Mouse (Mus musculus): ENCODE measurements at regions not wholly inside any gene's neighbourhood (a gene's known extent, or its start where the extent isn't known, plus 50 kb on each side); places are given as distances from the start of the nearest gene placed in this dataset.
"Not testable (repeated sequence)": the region's sequence is repeated elsewhere in the genome, so short reads cannot be mapped to it uniquely, and the experiment has no call there.

DNA sequence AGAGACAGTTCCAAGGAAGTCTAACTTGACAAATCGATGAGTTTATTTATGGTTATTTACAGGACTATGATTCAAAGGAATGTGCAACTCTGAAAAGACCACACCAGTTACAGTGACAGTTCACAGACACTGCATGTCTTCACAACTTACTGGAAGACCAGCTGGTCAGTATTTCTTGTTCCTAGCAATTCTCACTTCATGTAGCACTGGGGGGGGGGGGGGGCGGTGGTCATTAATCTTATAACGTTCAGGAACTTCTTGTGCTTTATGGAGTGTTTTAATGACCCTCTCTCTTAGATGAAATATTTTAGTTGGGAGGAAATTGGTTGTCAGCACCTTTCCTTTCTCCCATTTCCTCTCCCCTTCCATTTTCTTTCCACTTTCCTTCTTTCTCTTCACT, 1752.1 kb upstream of the Cntnap5a start:
- DNase-seq (ENCODE audit: low read depth, low spot score), result peak; percentile 5

- no peak for DNase-seq (ENCODE audit: low read depth, low spot score)
Observed at GRCm38 (mm10) chr1:113958016-113958751, 1726.4 kb upstream of the Cntnap5a start.

DNA sequence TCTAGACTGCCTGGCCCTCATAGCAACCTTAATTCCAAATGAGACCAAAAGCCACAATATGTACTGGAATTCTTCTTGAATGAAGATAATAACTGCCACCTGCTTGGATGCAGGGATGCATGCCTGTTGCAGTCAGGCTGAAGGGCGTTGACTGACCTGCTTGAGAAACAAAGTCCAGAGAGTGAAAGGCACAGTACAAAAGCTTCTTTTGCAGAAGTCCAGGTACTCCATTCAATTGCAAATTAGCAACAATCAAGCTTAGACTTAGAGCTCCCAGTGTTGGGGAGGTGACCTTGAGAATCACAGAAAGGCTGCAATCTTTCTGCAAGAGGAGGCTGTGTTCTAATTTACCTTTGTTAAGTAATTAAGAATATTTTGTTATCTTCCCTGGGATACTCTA, 1725.3 kb upstream of the Cntnap5a start:
- not testable (repeated sequence) for DNase-seq (ENCODE audit: low read depth, low spot score)

- not testable (repeated sequence) for DNase-seq (ENCODE audit: low read depth, low spot score)
Observed at GRCm38 (mm10) chr1:113963931-113964330, 1720.6 kb upstream of the Cntnap5a start.

DNA sequence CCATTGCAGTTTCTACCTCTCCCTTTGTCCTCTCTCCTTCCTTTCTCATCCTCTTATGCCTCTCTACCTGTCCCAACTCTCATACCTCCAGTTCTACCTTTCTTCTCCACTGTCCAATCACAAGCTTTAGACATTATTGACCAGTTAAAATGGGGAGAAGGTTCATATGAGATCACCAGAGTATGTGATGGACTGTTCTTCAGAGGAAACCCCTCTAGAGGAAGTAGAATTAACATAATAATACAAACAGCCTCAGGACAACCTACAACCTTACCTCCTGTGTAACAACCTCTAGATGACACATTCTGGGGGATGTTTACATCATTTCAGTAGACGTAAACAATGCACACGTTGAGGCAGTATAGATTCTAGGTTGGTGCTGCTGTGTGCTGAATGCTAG, 1720.1 kb upstream of the Cntnap5a start:
- no peak for DNase-seq (ENCODE audit: low read depth, low spot score)

GRCm38 (mm10) chr1:113970617-113971016, 1713.9 kb upstream of the Cntnap5a start:
- DNase-seq (ENCODE audit: low read depth, low spot score), result no peak

- no peak for DNase-seq (ENCODE audit: low read depth, low spot score)
Observed at GRCm38 (mm10) chr1:113980111-113980510, 1704.4 kb upstream of the Cntnap5a start.

GRCm38 (mm10) chr1:113989676-113990296, 1694.8 kb upstream of the Cntnap5a start:
- DNase-seq (ENCODE audit: low read depth, low spot score), result no peak

DNA sequence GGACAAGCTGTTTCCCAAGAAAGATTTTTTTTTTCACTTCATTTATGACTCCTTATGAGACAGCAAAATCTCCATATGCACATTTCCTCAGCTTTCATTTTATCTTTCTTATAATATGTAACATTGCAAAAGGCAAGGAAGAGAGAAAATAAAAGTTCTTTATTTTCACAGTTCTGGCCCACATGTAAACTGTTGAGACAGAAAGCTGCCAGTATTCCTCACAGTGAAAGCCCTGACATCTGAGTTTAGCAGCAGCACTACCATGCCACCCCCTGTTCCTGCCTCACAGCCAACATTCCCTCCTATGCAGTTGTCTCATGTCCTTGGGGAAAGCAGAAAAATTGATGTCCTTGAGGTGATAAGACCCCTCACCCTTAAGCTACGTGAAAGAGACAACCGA, 1692.1 kb upstream of the Cntnap5a start:
- DNase-seq (ENCODE audit: low read depth, low spot score), result no peak

DNA sequence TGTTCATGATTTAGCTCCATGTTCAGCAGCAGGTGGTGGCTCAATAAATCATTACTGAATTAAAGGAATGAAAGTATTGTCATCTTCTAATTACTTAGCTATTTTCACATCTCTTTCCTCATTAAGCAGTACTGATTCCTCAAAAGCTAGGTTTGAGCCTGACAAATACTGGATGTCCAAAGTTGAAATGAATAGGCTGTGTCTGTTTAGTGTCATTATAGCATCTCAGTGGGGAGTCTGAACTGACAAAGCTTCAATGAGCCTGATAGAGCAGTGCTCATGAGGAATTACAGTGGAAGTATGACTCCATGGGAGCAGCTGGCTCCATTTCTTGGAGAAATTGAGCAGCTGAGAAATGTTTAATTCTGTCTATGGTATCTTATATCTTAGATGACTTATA, 1646.7 kb upstream of the Cntnap5a start:
- no peak for DNase-seq (ENCODE audit: low read depth, low spot score)

GRCm38 (mm10) chr1:114039383-114039782, 1645.2 kb upstream of the Cntnap5a start:
- peak; percentile 24 for DNase-seq (ENCODE audit: low read depth, low spot score)

DNA sequence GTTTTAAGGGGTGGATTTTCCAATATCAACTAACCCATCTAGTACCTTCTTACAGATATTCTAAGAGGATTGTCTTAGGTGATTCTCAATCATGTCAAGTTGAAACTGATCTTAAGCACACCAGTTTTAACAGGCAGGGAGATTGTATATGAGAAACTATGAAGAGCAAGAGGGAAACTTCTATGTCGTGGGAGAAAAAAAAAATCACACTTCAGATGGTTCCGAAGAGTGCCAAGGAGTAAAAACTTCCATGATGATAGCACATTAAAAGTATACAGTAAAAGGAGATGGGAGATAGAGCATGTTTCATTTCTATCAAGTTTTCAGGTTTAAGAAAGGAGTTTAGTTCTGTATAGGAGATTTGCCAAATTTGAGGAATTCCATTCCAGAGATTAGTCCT, 1621.5 kb upstream of the Cntnap5a start:
- no peak for DNase-seq (ENCODE audit: low read depth, low spot score)

GRCm38 (mm10) chr1:114074506-114074905, 1610.0 kb upstream of the Cntnap5a start:
- DNase-seq (ENCODE audit: low read depth, low spot score), result no peak

All from forelimb bud, embryonic 11.5 days (tissue).